Mouse (Mus musculus) heart, embryonic 13.5 days (tissue): Measurements from ENCODE around the gene Fam166b. TPM values are rescaled to one million over a fixed set of nuclear protein-coding genes. Genes with fewer than 3 reads are reported as not detected.
A peak's percentile ranks its signal among the peaks of the same experiment; 100 is the strongest.

ENCODE experiments used
- ATAC-seq: fragments of 200-750 bp; cut with Nextera tagmentation; 2 replicates; pipeline ENCODE4 v1.8.0; 2017; ENCODE audit warnings: moderate TSS enrichment; ENCODE audit not compliant: insufficient number of reproducible peaks, low FRiP score, low TSS enrichment; ENCODE audit errors: extremely low read depth
- H3K27ac ChIP-seq: fragments of 300-500 bp; sonication (generic); replicated peaks from 2 replicates; pipeline ENCODE4 v1.5.1; 2015; ENCODE audit warnings: moderate library complexity, mild to moderate bottlenecking, inconsistent platforms
- H3K27me3 ChIP-seq: fragments of 300-500 bp; sonication (generic); replicated peaks from 2 replicates; pipeline ENCODE4 v1.6.1; 2015; ENCODE audit warnings: mild to moderate bottlenecking, inconsistent platforms
- H3K36me3 ChIP-seq: fragments of 300-500 bp; sonication (generic); 2 replicates; pipeline ENCODE4 v1.6.1; 2015; ENCODE audit warnings: mild to moderate bottlenecking, inconsistent platforms
- H3K4me1 ChIP-seq: fragments of 300-500 bp; sonication (generic); 2 replicates; pipeline ENCODE4 v1.6.1; 2015; ENCODE audit warnings: inconsistent platforms
- H3K4me2 ChIP-seq: fragments of 300-500 bp; sonication (generic); 2 replicates; pipeline ENCODE4 v1.6.1; 2015; ENCODE audit warnings: inconsistent platforms, mild to moderate bottlenecking, moderate library complexity
- H3K4me3 ChIP-seq: fragments of 300-500 bp; sonication (generic); 2 replicates; pipeline ENCODE4 v1.5.1; 2015; ENCODE audit warnings: moderate library complexity, mild to moderate bottlenecking, inconsistent platforms
- H3K9ac ChIP-seq: fragments of 300-500 bp; sonication (generic); 2 replicates; pipeline ENCODE4 v1.6.1; 2015; ENCODE audit warnings: inconsistent platforms, mild to moderate bottlenecking, moderate library complexity
- H3K9me3 ChIP-seq: fragments of 300-500 bp; sonication (generic); 2 replicates; pipeline ENCODE4 v1.6.1; 2016; ENCODE audit warnings: inconsistent platforms
- WGBS: fragments of 180-500 bp; shearing (Covaris S2); methylation state at CpG from one replicate; pipeline ENCODE4 v1.1.7; 2015; ENCODE audit warnings: mixed read lengths; 5-methylcytosine and 5-hydroxymethylcytosine counted together
- polyA plus RNA-seq: library from polyadenylated mRNA; unstranded; fragments of >200 nt; fragmentation: Nextera tagmentation; extraction: Ambion mirVana; gene quantifications from 2 replicates; pipeline ENCODE4 v1.2.1, GENCODE M21; 2015

The Fam166b gene
- polyA plus RNA-seq, 1 experiment from 2014 or later: 0.11 TPM

DNA sequence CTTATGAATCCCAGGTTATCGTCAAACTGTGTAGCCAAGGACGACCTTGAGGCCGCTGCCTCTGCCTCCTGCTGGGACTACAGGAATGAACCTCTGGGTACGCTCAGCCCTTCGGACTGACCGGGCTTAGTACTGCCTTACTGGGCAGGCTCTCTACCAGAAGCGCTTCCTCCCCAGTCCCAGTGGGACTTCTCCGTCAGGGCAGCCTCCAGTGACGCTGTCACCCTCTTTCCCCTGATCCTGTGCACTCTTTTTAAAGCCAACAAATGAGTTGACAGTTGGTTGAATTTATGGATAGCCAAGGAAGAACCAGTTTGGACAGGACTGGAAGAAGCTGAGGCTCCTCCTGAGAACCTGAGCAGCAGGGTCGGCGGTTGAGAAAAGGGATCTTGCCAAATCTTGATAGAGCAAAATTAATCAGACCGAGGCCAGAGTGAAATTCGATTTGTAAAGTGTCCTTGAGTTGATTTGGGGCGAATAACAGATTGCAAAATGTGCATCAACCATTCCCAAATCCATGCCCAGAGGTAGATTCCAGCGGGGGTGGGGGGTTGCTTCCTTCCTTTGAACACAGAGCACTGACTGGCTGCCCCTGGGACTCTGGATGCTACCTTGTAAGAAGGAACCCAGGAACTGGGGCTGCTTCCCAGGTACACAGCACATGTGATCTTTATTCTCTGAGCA is 9.8 kb downstream of the Fam166b start:
- 49% methylated on average over 15 of the region's 15 CpGs for WGBS
- peak overlapping the region; percentile 29; the same call in 1 of the 2 replicates for H3K9ac ChIP-seq
- H3K27ac ChIP-seq: 0 out of 2 replicates have a peak overlapping the region, but pooled peaks have one; percentile 4
- no peak overlapping the region for H3K4me3 ChIP-seq
- peaks cover 38% of the 10 kb centered on the region for H3K4me1 ChIP-seq
- H3K36me3 ChIP-seq: peaks cover 68% of the 10 kb centered on the region
- H3K27me3 ChIP-seq: peaks cover 10% of the 10 kb centered on the region
- ATAC-seq: no peak
- no peaks in the 10 kb centered on the region for H3K9me3 ChIP-seq
- H3K4me2 ChIP-seq: no peak overlapping the region

DNA sequence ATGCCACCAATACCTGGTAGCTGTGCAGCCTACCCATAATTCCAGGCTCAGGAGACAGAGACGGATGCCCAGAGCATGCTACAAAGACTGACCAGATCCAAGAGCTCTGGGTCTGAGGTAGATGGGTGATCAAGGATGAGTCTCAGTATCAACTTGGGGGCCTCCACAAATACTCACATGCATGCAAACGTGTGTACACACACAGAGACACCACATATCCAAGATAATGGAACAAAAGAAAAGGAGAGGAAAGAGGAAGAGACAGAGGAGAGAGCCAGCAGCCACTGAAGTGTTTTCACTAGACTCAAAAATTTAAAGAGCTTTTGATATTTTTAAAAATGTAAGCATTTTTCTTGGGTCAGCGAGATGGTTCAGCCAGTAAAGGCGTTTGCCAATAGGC is 10.5 kb downstream of the Fam166b start:
- no peak for ATAC-seq
- no peak overlapping the region for H3K4me2 ChIP-seq
- H3K27me3 ChIP-seq: peaks cover 3% of the 10 kb centered on the region; the same call in 1 of the 2 replicates
- peaks cover 40% of the 10 kb centered on the region for H3K4me1 ChIP-seq
- H3K9ac ChIP-seq: 0 out of 2 replicates have a peak overlapping the region, but pooled peaks have one; percentile 10
- H3K36me3 ChIP-seq: peaks cover 62% of the 10 kb centered on the region
- H3K27ac ChIP-seq: no peak overlapping the region
- H3K4me3 ChIP-seq: no peak overlapping the region
- H3K9me3 ChIP-seq: no peaks in the 10 kb centered on the region
- WGBS: 66% methylated on average over 4 of the region's 4 CpGs

DNA sequence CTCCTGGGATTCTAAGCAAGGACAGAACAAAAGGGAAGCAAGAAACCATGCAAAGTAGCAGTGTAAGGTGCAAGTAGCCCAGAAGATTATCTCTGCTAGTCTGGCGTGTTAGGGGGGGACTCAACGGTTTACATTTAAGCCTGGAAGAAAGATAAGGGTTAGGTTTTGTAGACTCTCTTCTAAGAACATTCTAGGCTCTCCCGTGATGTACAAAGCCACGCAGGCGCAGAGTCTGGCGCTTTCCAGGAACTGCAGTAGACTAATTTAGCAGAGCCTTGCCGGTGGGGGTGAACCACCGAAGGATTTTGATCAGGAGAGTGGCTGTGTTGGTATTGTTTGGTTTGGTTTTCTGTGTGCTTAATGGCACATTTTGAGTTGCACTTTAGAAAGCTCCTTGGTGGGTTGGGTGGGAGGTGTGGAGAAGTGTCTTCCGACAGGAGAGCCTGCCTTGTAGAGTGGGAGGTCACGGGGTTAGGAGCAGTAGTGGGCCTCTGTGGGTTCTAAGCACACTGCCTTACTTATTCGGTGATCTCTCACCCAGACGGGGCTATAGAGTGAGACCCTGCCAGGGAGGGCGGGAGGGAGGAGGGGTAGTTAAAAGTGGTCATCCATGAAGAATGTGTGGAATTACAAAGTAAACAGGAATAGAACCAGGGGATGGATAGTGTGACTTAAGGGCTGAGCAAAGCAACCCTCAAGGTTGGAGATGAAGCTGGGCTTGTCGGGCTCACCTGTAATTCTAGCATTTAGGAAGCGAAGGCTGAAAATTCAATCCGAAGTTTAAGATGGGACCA is 11.5 kb downstream of the Fam166b start:
- Histone ChIP-seq H3K4me1 (peaks cover 45% of the 10 kb centered on the region), H3K27me3 (no peaks in the 10 kb centered on the region), H3K27ac (peak overlapping the region; percentile 32; the same call in 1 of the 2 replicates), H3K9me3 (no peaks in the 10 kb centered on the region), H3K9ac (peak overlapping the region; percentile 50; the same call in 1 of the 2 replicates), H3K36me3 (peaks cover 55% of the 10 kb centered on the region), H3K4me3 (no peak overlapping the region), H3K4me2 (no peak overlapping the region)
- no peak for ATAC-seq
- WGBS: 59% methylated on average over 16 of the region's 16 CpGs

DNA sequence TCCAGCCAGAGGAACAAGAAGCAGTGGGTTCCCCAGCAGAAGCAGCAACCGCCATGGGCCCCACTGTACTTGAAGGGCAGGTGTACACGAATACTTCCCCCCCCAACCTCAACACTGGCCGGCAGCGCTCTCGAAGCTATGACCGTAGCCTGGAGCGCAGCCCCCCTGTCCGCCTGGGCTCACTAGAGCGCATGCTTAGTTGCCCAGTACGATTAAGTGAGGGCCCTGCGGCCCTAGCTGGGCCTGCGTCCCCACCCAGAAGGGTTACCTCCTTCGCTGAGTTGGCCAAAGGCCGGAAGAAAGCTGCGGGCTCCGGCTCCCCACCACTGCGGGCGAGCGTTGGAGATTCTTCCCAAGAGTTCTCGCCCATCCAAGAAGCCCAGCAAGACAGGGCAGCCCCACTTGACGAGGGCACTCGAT is 12.9 kb downstream of the Fam166b start:
- Histone ChIP-seq H3K27ac (no peak overlapping the region), H3K9ac (no peak overlapping the region), H3K27me3 (no peaks in the 10 kb centered on the region), H3K36me3 (peaks cover 41% of the 10 kb centered on the region), H3K4me1 (peaks cover 45% of the 10 kb centered on the region), H3K9me3 (no peaks in the 10 kb centered on the region), H3K4me2 (no peak overlapping the region), H3K4me3 (no peak overlapping the region)
- ATAC-seq: no peak
- 87% methylated on average over 22 of the region's 22 CpGs for WGBS

DNA sequence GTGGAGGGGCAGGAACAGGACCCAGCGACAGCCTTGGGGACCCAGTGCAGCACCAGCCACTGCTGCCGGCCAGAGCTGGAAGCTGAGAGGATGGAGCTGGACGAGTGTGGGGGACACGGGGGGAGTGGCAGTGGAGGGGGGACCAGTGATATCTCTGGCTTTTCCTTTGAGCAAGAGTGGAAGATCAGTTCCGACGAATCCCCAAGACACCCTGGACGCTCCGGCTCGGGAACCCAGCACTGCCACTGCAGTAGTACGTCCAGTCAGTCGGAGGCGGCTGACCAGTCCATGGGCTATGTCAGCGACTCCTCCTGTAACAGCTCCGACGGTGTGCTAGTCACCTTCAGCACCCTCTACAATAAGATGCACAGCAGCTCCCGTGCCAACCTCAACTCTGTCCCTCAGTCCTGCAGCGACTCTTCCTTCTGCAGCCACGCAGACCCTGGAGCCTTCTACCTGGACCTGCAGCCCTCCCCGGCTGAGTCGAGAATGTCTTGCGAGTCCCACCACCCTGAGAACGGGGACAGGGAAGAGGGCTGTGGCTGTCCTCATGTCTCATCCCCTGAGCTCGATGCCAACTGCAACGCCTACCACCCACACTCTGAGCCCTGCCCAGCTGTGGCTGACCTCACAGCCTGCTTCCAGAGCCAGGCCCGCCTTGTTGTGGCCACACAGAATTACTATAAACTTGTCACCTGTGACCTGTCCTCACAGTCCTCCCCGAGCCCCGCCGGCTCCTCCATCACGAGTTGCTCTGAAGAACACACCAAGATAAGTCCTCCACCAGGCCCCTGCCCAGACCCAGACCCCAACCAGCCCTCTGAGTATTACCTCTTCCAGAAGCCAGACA is 13.5 kb downstream of the Fam166b start:
- Histone ChIP-seq H3K36me3 (peaks cover 41% of the 10 kb centered on the region), H3K4me1 (peaks cover 44% of the 10 kb centered on the region), H3K4me3 (no peak overlapping the region), H3K27me3 (no peaks in the 10 kb centered on the region), H3K4me2 (no peak overlapping the region), H3K27ac (no peak overlapping the region), H3K9ac (no peak overlapping the region), H3K9me3 (no peaks in the 10 kb centered on the region)
- WGBS: 78% methylated on average over 29 of the region's 29 CpGs
- no peak for ATAC-seq

DNA sequence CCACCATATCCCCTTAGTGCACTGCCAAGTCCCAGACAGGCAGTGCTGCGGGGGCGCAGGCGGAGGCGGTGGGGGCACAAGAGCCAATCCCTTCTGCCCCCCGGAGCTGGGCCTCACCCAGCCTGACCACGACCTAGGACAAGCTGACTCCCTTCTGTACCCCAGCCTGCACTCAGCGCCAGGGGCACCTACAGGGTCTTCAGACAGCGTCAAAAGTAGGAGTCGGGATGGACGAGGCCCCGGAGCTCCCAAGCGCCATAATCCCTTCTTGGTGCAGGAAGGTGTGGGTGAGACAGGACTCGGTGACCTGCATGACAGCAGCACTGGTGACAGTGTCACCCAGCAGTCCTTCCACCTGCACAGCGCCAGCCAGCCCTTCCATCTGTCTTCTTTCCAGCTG is 14.2 kb downstream of the Fam166b start:
- Histone ChIP-seq H3K4me2 (no peak overlapping the region), H3K9me3 (no peaks in the 10 kb centered on the region), H3K36me3 (peaks cover 39% of the 10 kb centered on the region), H3K27me3 (no peaks in the 10 kb centered on the region), H3K4me1 (peaks cover 38% of the 10 kb centered on the region), H3K4me3 (no peak overlapping the region), H3K9ac (no peak overlapping the region), H3K27ac (no peak overlapping the region)
- 83% methylated on average over 14 of the region's 14 CpGs for WGBS
- ATAC-seq: no peak

DNA sequence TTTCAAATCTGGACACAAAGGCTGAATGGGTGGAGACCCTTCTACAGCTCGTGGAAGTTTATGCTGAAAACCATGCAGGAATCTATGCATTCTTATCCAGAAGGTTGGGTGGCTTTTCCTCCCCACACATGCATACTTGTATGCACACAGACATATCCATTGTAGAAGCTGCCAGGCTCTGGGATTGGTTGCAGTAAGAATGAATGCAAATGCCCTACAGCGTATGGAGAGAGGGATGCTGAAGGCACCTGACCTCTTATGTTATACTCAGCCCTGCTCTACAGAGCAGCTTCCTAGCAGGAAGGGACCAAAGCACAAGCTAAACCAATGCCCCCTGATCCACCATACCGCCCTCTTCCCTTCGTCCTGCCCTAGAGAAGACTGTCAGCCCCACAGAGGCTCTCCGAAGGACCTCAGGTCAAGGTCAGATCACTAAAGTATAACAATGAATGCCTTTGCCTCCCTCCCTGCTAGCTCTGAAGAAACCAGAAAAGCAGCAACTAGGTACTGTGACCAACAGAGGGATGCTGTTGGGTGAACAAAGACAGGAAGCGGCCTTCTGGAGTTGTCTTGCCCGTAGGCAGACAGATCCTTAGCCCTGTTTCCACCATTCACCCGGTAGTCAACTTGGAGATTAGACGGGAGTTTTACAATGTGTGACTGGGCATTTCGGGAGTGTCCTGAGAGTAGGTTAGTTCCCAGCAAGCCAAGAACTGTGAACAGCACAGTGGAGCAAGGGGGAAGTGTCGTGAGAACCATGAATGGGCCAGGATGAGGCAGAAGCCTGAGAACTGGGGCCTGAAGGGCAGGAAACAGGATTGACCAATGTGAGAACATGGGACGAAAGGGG is 21.6 kb downstream of the Fam166b start:
- whole genome bisulfite sequencing: 60% methylated on average over 12 of the region's 12 CpGs
- ATAC-seq: no peak
- H3K36me3 ChIP-seq: no peaks in the 10 kb centered on the region; the same call in 1 of the 2 replicates
- H3K27me3 ChIP-seq: no peaks in the 10 kb centered on the region
- H3K9me3 ChIP-seq: no peaks in the 10 kb centered on the region
- H3K27ac ChIP-seq: peak overlapping the region; percentile 91
- peaks cover 34% of the 10 kb centered on the region for H3K4me1 ChIP-seq
- peak overlapping the region; percentile 82 for H3K9ac ChIP-seq
- H3K4me3 ChIP-seq: peak overlapping the region; percentile 64
- H3K4me2 ChIP-seq: peak overlapping the region; percentile 82

DNA sequence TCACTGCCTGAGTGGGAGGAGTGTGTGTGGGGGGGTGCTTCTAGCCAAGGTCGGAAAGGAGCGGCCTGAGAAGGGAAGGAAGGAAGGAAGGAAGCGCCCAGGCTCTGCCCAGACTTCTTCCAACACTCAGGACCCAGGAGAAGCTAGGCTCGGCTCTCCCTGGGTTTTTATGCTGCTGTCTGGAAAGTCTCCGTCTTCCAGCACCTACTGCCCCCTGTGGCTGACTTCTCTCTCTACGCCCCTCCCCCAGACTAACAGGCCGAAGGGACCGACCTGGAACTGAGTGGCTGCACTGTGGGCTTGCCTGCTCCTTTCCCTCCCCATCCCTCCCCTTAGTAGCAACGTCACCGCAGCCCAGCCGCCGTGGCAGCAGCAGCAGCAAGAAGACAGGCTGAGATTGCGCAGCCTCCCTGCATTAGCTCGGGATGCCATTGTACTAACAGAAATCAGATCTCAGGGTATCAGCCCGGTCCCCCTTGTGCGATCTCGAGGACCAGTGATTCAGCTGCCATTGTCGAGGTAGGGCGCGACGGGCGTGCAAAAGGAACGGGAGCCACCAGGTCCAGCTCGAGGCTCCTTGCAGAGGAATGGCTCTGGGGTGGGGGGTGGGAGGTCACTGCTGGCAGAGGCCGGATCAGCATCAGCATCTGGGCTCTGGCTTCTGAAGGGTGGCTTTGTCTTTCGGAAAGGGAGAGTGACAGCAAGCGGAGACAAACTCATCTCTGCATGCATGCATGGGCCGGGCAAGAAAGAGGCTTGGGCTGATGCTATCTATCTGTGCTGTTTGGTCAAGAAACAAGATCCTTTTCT is 22.6 kb downstream of the Fam166b start:
- Histone ChIP-seq H3K36me3 (no peaks in the 10 kb centered on the region; the same call in 1 of the 2 replicates), H3K27me3 (no peaks in the 10 kb centered on the region), H3K4me3 (peak overlapping the region; percentile 64), H3K4me2 (peak overlapping the region; percentile 82), H3K27ac (peak overlapping the region; percentile 91), H3K9ac (peak overlapping the region; percentile 82), H3K9me3 (no peaks in the 10 kb centered on the region), H3K4me1 (peaks cover 43% of the 10 kb centered on the region)
- peak; percentile 81 for ATAC-seq
- 3% methylated on average over 28 of the region's 28 CpGs for WGBS

DNA sequence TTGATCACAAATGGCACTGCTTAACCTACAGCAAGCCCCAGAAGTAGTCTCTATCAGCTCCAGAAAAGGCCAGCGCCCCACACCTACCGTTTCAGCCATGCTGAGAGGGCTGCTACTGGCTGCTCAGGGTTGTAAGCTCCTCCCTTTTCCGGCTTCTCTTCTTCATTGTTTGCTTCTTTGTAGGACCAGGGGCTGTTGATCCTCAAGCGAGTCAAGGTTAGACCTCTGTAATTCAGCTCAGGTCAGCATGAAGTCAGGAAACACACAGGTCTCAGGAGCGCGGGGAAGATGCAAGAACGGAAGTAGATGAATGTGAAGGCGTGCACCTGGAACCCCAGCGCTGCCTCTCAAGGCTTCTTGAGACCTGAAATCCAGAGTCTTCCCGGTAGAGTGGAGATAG is 24.2 kb downstream of the Fam166b start:
- Histone ChIP-seq H3K4me2 (no peak overlapping the region), H3K4me3 (no peak overlapping the region), H3K36me3 (no peaks in the 10 kb centered on the region; the same call in 1 of the 2 replicates), H3K4me1 (peaks cover 60% of the 10 kb centered on the region), H3K9me3 (no peaks in the 10 kb centered on the region), H3K9ac (no peak overlapping the region), H3K27ac (no peak overlapping the region), H3K27me3 (no peaks in the 10 kb centered on the region)
- no peak for ATAC-seq
- WGBS: 84% methylated on average over 10 of the region's 10 CpGs

DNA sequence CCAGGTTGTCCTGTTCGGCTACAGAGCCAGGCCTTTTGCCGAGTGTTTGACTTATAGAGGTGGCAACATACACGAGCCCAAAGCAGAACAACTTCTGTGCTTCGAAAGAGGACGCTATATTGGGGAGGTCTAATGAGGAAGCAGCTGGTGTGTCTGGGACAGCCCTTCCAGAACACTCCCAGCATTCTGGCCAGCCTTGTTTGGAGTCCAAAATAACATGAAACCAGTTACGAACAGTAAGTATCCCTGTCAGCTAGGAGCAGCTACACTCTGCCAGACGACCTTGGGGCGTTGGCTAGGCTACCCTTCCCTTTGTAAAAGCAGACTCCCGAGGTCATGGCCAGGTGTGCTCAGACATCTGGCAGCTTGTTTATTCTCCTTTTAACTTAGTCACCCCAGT is 26.7 kb downstream of the Fam166b start:
- H3K36me3 ChIP-seq: no peaks in the 10 kb centered on the region; the same call in 1 of the 2 replicates
- no peaks in the 10 kb centered on the region for H3K9me3 ChIP-seq
- peaks cover 68% of the 10 kb centered on the region for H3K4me1 ChIP-seq
- no peaks in the 10 kb centered on the region for H3K27me3 ChIP-seq
- H3K4me3 ChIP-seq: no peak overlapping the region
- H3K27ac ChIP-seq: 0 out of 2 replicates have a peak overlapping the region, but pooled peaks have one; percentile 9
- no peak for ATAC-seq
- no peak overlapping the region for H3K4me2 ChIP-seq
- no peak overlapping the region for H3K9ac ChIP-seq
- 62% methylated on average over 9 of the region's 9 CpGs for WGBS
